Mouse (Mus musculus): ENCODE measurements at regions not wholly inside any gene's neighbourhood (a gene's known extent, or its start where the extent isn't known, plus 50 kb on each side); places are given as distances from the start of the nearest gene placed in this dataset.

GRCm38 (mm10) chr4:45746451-45746850 lies 52.4 kb upstream of the Aldh1b1 start:
- Histone ChIP-seq H3K27me3 (no peaks in the 10 kb centered on the region), H3K4me2 (no peak overlapping the region), H3K36me3 (no peaks in the 10 kb centered on the region), H3K4me1 (replicated peaks) (peaks cover 7% of the 10 kb centered on the region; the same call in 1 of the 2 replicates), H3K4me3 (no peak overlapping the region), H3K9ac (no peak overlapping the region), H3K27ac (no peak overlapping the region), H3K9me3 (replicated peaks) (no peaks in the 10 kb centered on the region)
- 92% methylated on average over 3 of the region's 3 CpGs for WGBS
- ATAC-seq (replicated peaks; ENCODE audit: insufficient number of reproducible peaks, insufficient read depth, low FRiP score, low read depth), result no peak

GRCm38 (mm10) chr4:45745746-45746145 lies 53.1 kb upstream of the Aldh1b1 start:
- ATAC-seq (replicated peaks; ENCODE audit: insufficient number of reproducible peaks, insufficient read depth, low FRiP score, low read depth), result no peak
- Histone ChIP-seq H3K9me3 (replicated peaks) (no peaks in the 10 kb centered on the region), H3K4me3 (no peak overlapping the region), H3K36me3 (no peaks in the 10 kb centered on the region), H3K4me1 (replicated peaks) (peaks cover 7% of the 10 kb centered on the region; the same call in 1 of the 2 replicates), H3K27ac (no peak overlapping the region), H3K4me2 (no peak overlapping the region), H3K27me3 (no peaks in the 10 kb centered on the region), H3K9ac (no peak overlapping the region)
- WGBS, result 46% methylated on average over 9 of the region's 9 CpGs

GRCm38 (mm10) chr4:45744849-45745407 lies 53.9 kb upstream of the Aldh1b1 start:
- no peak for ATAC-seq (replicated peaks; ENCODE audit: insufficient number of reproducible peaks, insufficient read depth, low FRiP score, low read depth)
- Histone ChIP-seq H3K9me3 (replicated peaks) (no peaks in the 10 kb centered on the region), H3K27me3 (no peaks in the 10 kb centered on the region)

GRCm38 (mm10) chr4:45740779-45741365 lies 58.0 kb upstream of the Aldh1b1 start:
- no peaks in the 10 kb centered on the region for H3K36me3 ChIP-seq
- no peak overlapping the region for H3K9ac ChIP-seq
- H3K4me1 ChIP-seq (replicated peaks), result peaks cover 19% of the 10 kb centered on the region
- no peaks in the 10 kb centered on the region for H3K9me3 ChIP-seq (replicated peaks)
- H3K27me3 ChIP-seq, result no peaks in the 10 kb centered on the region
- H3K27ac ChIP-seq, result no peak overlapping the region
- H3K4me3 ChIP-seq, result no peak overlapping the region
- WGBS, result 86% methylated on average over 12 of the region's 12 CpGs
- H3K4me2 ChIP-seq, result no peak overlapping the region
- no peak for ATAC-seq (replicated peaks; ENCODE audit: insufficient number of reproducible peaks, insufficient read depth, low FRiP score, low read depth)

More at GRCm38 (mm10) chr4:45744849-45745407, 53.9 kb upstream of the Aldh1b1 start:
- H3K4me1 ChIP-seq (replicated peaks), result peaks cover 7% of the 10 kb centered on the region; the same call in 1 of the 2 replicates
- no peak overlapping the region for H3K4me3 ChIP-seq
- H3K27ac ChIP-seq, result no peak overlapping the region
- WGBS, result 73% methylated on average over 4 of the region's 4 CpGs
- no peaks in the 10 kb centered on the region for H3K36me3 ChIP-seq
- H3K9ac ChIP-seq, result no peak overlapping the region
- no peak overlapping the region for H3K4me2 ChIP-seq

GRCm38 (mm10) chr4:45740319-45740718 lies 58.5 kb upstream of the Aldh1b1 start:
- Histone ChIP-seq H3K4me2 (no peak overlapping the region), H3K9ac (no peak overlapping the region), H3K4me1 (replicated peaks) (peaks cover 21% of the 10 kb centered on the region), H3K4me3 (no peak overlapping the region), H3K36me3 (no peaks in the 10 kb centered on the region), H3K27ac (no peak overlapping the region), H3K9me3 (replicated peaks) (no peaks in the 10 kb centered on the region), H3K27me3 (no peaks in the 10 kb centered on the region)
- no peak for ATAC-seq (replicated peaks; ENCODE audit: insufficient number of reproducible peaks, insufficient read depth, low FRiP score, low read depth)
- WGBS, result 81% methylated on average over 5 of the region's 5 CpGs

GRCm38 (mm10) chr4:45739696-45740095 lies 59.1 kb upstream of the Aldh1b1 start:
- H3K27me3 ChIP-seq, result no peaks in the 10 kb centered on the region
- H3K9ac ChIP-seq, result no peak overlapping the region
- ATAC-seq (replicated peaks; ENCODE audit: insufficient number of reproducible peaks, insufficient read depth, low FRiP score, low read depth), result no peak
- H3K27ac ChIP-seq, result no peak overlapping the region
- no peak overlapping the region for H3K4me3 ChIP-seq
- H3K36me3 ChIP-seq, result no peaks in the 10 kb centered on the region
- H3K4me1 ChIP-seq (replicated peaks), result peaks cover 20% of the 10 kb centered on the region
- no peak overlapping the region for H3K4me2 ChIP-seq
- 43% methylated on average over 3 of the region's 3 CpGs for WGBS
- no peaks in the 10 kb centered on the region for H3K9me3 ChIP-seq (replicated peaks)

GRCm38 (mm10) chr4:45739168-45739567 lies 59.7 kb upstream of the Aldh1b1 start:
- H3K4me3 ChIP-seq, result no peak overlapping the region
- no peak for ATAC-seq (replicated peaks; ENCODE audit: insufficient number of reproducible peaks, insufficient read depth, low FRiP score, low read depth)
- no peak overlapping the region for H3K9ac ChIP-seq
- H3K9me3 ChIP-seq (replicated peaks), result no peaks in the 10 kb centered on the region
- H3K4me2 ChIP-seq, result no peak overlapping the region
- H3K27me3 ChIP-seq, result no peaks in the 10 kb centered on the region
- no peaks in the 10 kb centered on the region for H3K36me3 ChIP-seq
- 65% methylated on average over 9 of the region's 9 CpGs for WGBS
- H3K27ac ChIP-seq, result no peak overlapping the region
- H3K4me1 ChIP-seq (replicated peaks), result peaks cover 20% of the 10 kb centered on the region

- no peaks in the 10 kb centered on the region for H3K9me3 ChIP-seq (replicated peaks)
- no peak overlapping the region for H3K27ac ChIP-seq
- H3K36me3 ChIP-seq, result no peaks in the 10 kb centered on the region
- no peak for ATAC-seq (replicated peaks; ENCODE audit: insufficient number of reproducible peaks, insufficient read depth, low FRiP score, low read depth)
- H3K9ac ChIP-seq, result no peak overlapping the region
- H3K4me3 ChIP-seq, result no peak overlapping the region
- peaks cover 20% of the 10 kb centered on the region for H3K4me1 ChIP-seq (replicated peaks)
- H3K4me2 ChIP-seq, result no peak overlapping the region
- WGBS, result 54% methylated on average over 11 of the region's 11 CpGs
- no peaks in the 10 kb centered on the region for H3K27me3 ChIP-seq
Measured at GRCm38 (mm10) chr4:45738746-45739145, 60.1 kb upstream of the Aldh1b1 start.

GRCm38 (mm10) chr4:45736215-45736815 lies 62.5 kb upstream of the Aldh1b1 start:
- ATAC-seq (replicated peaks; ENCODE audit: insufficient number of reproducible peaks, insufficient read depth, low FRiP score, low read depth), result no peak
- Histone ChIP-seq H3K4me2 (no peak overlapping the region), H3K36me3 (no peaks in the 10 kb centered on the region), H3K9me3 (replicated peaks) (no peaks in the 10 kb centered on the region), H3K4me3 (no peak overlapping the region), H3K9ac (no peak overlapping the region), H3K4me1 (replicated peaks) (peaks cover 20% of the 10 kb centered on the region), H3K27me3 (no peaks in the 10 kb centered on the region), H3K27ac (no peak overlapping the region)
- WGBS, result 49% methylated on average over 10 of the region's 10 CpGs

GRCm38 (mm10) chr4:45734011-45734410 lies 64.8 kb upstream of the Aldh1b1 start:
- 87% methylated on average over 6 of the region's 6 CpGs for WGBS
- Histone ChIP-seq H3K36me3 (no peaks in the 10 kb centered on the region), H3K27ac (no peak overlapping the region), H3K4me2 (no peak overlapping the region), H3K9ac (no peak overlapping the region), H3K27me3 (no peaks in the 10 kb centered on the region), H3K4me1 (replicated peaks) (peaks cover 19% of the 10 kb centered on the region), H3K9me3 (replicated peaks) (no peaks in the 10 kb centered on the region), H3K4me3 (no peak overlapping the region)
- ATAC-seq (replicated peaks; ENCODE audit: insufficient number of reproducible peaks, insufficient read depth, low FRiP score, low read depth), result no peak

GRCm38 (mm10) chr4:45730862-45731831 lies 67.7 kb upstream of the Aldh1b1 start:
- Histone ChIP-seq H3K9me3 (replicated peaks) (no peaks in the 10 kb centered on the region), H3K9ac (no peak overlapping the region), H3K27ac (no peak overlapping the region), H3K27me3 (no peaks in the 10 kb centered on the region), H3K4me1 (replicated peaks) (peaks cover 12% of the 10 kb centered on the region), H3K4me2 (no peak overlapping the region), H3K4me3 (no peak overlapping the region), H3K36me3 (no peaks in the 10 kb centered on the region)
- 30% methylated on average over 14 of the region's 14 CpGs for WGBS
- no peak for ATAC-seq (replicated peaks; ENCODE audit: insufficient number of reproducible peaks, insufficient read depth, low FRiP score, low read depth)
